Mouse (Mus musculus) adrenal gland, adult 8-10 months (tissue): Measurements from ENCODE around the gene Pik3ip1. TPM values are rescaled to one million over a fixed set of nuclear protein-coding genes. Genes with fewer than 3 reads are reported as not detected.

Experiments used
- DNase-seq: peaks from one replicate; pipeline ENCODE4 v3.0.0; 2022
- total RNA-seq, 4 experiments: library from RNA; stranded (reverse); gene quantifications; 2 replicates each; pipeline ENCODE4 v1.2.4; 2022

Gene Pik3ip1
- total RNA-seq, 4 experiments from 2014 or later, result 17.2 to 28.2 (median 25.1) TPM

GRCm38 (mm10) chr11:3302792-3303191 lies 27.4 kb upstream of the Pik3ip1 start:
- no peak for DNase-seq

GRCm38 (mm10) chr11:3305821-3306220 lies 24.4 kb upstream of the Pik3ip1 start:
- no peak for DNase-seq

DNA sequence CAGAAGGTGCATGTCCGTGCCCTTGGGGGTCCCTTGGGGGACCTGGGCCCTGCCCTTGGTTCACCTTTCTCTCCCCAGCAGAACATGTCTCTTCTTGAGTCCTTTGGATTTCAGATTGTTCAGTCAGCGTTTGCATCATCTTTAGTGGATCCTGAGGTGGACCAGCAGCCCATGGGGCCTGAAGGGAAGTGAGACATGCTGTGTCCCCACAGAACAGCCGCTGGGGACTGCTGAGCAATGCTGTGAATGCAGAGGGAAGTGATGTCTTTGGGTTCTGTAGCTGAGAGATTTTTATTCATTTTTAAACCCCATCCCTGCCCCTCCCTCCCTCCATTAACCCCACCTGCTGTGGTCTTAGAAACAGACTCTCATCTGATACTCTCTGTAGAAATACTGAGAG lies 22.3 kb upstream of the Pik3ip1 start:
- DNase-seq, result no peak

- no peak for DNase-seq
Observed at GRCm38 (mm10) chr11:3309884-3310283, 20.3 kb upstream of the Pik3ip1 start.

- no peak for DNase-seq
Observed at GRCm38 (mm10) chr11:3310789-3311585, 19.2 kb upstream of the Pik3ip1 start.

DNA sequence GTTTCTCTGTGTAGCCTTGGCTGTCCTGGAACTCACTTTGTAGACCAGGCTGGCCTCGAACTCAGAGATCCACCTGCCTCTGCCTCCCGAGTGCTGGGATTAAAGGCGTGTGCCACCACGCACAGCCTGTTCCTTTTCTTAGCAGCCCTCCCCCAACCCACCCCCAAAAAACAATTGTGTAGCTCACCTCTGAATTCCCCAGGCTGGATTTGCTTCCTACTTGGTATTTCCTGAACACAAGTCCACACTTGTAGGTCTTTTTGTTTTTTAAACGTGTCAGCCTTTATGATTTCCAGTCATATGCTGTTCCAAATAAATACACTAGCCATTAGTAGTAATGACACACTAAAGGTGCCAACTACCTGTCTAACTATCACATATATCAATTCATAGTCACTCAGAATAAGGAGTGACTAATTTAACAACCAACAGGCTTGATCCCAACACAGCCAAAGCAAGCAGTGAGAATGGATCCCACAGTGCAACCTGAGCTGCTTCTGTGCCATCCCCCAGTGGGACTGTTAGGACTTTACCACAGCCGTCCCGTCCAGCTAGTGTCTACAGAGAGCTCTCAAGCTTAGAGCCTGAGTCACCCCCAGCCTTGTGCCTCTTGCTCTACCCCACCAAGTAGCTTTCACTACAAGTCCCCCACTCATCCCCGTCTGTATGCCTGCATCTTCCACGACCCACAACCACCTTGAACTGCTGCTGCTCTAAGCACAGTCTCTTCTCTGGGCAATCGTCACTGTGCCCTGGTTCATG lies 18.4 kb upstream of the Pik3ip1 start:
- DNase-seq, result no peak

DNA sequence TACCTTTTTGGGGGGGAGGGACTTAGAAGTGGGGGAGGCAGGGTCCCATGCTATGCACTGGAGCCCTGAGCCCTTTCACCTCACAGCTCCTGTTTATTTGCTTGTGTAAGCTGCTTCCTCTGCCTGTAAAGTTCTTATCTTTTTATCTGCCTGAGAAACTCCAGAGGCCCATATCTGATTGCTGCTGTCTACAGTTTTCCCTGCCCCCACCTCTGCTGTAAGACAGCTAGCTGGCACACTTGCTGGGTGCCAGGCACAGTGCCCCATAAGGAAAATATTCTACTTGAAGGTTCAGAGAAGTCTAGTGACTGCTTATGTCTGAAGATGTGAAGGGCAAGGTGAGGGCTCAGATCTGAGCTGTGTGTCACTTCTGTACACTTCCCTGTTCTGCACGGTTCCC lies 16.9 kb upstream of the Pik3ip1 start:
- DNase-seq, result no peak

GRCm38 (mm10) chr11:3314148-3314547 lies 16.1 kb upstream of the Pik3ip1 start:
- peak; percentile 58 for DNase-seq

DNA sequence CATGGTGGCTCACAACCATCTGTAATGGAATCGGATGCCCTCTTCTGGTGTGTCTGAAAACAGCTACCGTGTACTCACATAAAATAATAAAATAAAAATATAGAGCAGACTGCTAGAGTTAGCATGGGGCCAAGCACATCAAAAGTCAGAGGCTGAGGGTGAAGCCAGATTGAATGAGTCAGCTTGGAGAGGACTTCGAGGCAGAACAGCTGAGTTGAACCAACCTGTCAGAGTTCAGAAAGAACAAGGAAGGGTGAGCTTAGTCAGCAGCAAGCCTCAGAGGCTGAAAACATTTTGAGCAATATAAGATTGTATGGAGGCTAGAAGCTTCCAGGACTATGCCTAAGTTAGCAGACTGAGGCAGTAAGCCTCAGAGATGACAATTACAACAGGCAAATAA lies 11.9 kb upstream of the Pik3ip1 start:
- no peak for DNase-seq

DNA sequence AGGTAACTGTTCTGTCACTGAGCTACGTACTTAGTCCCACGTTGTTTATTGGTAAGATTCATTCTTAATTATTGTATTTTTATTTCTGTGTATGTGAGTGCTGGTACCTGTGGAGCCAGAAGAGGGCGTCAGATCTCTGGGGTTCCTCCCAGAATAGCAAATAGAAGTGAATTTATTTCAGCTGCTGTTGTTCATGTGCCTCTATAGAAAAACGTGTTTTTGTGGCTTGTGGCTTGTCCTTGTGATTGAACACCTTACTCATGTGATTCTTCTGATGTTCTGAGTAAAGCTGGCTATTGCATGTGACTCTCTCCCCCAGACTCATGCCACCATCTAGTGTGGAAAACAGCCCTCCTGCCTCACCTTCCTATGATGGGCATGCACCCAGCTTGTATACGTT lies 1.9 kb upstream of the Pik3ip1 start:
- DNase-seq, result no peak

DNA sequence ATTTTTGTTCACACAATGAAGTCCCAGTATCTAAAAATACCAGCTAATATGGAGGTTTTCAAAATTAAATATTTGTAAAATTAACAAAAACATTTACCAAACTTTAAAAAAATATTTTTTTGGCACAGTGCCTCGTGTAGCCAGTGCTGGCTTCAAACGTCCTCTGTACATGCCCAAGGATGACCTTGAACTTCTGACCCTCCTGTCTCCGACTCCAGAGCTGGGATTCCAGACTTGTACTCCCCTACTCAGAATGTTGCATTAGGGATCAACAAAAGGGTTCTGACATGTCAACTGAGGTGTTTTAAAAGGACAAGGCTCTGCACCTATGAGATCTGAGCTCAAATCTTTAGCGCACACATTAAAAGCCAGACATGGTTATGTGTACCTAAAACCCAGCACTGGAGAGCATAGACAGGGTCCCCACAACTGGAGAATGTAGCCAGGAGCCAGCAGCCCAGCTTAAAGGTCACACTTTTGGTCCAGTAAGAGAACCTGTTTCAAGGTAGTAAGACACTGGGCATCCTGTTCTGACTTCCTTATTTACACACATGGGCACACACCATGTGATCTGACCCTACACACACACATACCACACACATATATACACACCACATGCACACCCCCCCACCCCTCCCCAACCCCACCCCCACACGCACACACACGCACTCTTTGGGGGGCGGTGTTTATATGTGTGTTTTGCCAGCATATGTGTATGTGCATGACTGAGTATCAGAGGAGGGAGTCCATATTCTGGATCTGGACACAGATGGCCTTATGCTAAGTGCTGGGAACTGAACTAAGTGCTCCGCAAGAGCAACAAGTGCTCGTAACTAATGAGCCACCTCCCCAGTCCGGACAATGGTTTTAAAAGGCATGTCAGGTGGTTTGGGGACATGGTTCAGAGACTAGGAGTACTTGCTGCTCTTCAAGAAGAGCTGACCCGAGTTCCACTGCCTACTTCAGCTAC lies 1.1 kb upstream of the Pik3ip1 start:
- DNase-seq, result no peak

DNA sequence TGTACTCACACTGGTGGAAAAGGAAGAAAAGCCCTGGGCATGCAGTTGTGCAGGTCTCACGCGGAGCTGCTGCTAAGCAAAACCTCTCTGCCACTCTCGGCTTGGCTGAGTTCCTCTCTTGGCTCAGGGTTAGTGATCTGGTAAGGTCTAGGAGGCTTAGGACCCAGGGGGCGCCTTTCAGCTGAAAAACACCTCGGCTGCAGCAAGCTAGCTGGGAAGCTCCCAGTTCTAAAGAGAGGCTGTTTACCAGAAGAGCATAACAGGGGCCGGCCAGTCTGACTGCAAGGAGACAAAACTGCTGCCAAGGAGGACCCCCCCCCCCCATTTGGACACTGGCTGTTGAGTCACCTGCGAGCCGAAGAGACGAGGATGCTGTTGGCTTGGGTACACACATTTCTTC lies 365 bp downstream of the Pik3ip1 start:
- DNase-seq, result peak; percentile 82

- DNase-seq, result no peak
Observed at GRCm38 (mm10) chr11:3330991-3331750, 970 bp downstream of the Pik3ip1 start.

- peak; percentile 95 for DNase-seq
Observed at GRCm38 (mm10) chr11:3331756-3332642, 1.8 kb downstream of the Pik3ip1 start.

DNA sequence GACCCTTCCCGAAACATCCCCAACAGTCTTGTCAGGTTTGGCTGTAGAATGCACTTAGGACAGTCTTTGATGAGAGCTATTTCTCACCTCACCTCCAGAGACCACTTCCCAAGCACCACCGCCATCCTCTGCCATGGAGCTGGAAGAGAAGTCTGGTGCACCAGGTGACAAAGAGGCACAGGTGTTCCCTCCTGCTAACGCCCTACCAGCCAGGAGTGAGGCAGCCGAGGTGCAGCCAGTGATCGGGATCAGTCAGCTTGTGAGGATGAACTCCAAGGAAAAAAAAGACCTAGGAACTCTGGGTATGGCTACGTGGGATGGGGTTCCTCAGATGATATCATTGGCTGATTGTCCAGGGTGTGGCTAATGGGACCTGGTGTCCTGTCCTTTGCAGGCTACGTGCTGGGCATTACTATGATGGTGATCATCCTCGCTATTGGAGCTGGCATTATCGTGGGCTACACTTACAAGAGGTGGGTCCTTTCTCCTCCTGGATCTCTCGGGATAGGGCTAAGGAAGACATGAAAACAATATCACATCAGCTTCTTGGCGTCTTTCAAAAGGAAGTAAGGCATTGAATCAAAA lies 3.0 kb downstream of the Pik3ip1 start:
- no peak for DNase-seq

- peak; percentile 55 for DNase-seq
Observed at GRCm38 (mm10) chr11:3334141-3334710, 4.0 kb downstream of the Pik3ip1 start.

GRCm38 (mm10) chr11:3334711-3335316 lies 4.6 kb downstream of the Pik3ip1 start:
- DNase-seq, result no peak

GRCm38 (mm10) chr11:3335651-3336216 lies 5.5 kb downstream of the Pik3ip1 start:
- peak; percentile 51 for DNase-seq

DNA sequence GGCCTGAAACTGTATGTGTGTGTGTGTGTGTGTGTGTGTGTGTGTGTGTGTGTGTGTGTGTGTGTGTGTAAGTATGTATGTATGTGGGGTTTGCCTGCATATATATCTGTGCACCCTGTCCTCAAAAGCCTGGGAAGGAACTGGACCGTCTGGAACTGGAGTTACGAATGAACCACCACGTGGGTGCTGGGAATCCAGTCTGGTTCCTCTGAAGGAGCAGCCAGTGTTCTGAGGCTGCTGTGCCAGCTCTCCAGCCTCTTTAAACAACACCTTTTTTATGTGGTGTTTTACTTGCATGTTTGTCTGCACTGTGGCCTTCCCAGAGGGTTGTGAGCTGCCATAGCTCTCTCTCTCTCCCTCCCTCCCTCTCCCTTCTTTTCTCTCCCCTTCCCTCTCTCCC lies 6.4 kb downstream of the Pik3ip1 start:
- no peak for DNase-seq
